Mouse (Mus musculus) intestine, postnatal 0 days (tissue): ENCODE data around the gene Rnf38. TPM values are rescaled to one million over a fixed set of nuclear protein-coding genes. Genes with fewer than 3 reads are reported as not detected.

Source experiments
- ATAC-seq: fragments of 200-750 bp; cut with Nextera tagmentation; 2 replicates; pipeline ENCODE4 v1.8.0; 2017; ENCODE audit warnings: mild to moderate bottlenecking, moderate TSS enrichment, moderate library complexity
- H3K27ac ChIP-seq: fragments of 300-500 bp; sonication (generic); 2 replicates; pipeline ENCODE4 v1.5.1; 2014; ENCODE audit warnings: mild to moderate bottlenecking, low read depth, low read length, moderate library complexity
- H3K27me3 ChIP-seq: fragments of 300-500 bp; sonication (generic); replicated peaks from 2 replicates; pipeline ENCODE4 v1.6.1; 2014; ENCODE audit warnings: low read length, mixed read lengths; ENCODE audit not compliant: control insufficient read depth, insufficient read depth
- H3K36me3 ChIP-seq: fragments of 300-500 bp; sonication (generic); 2 replicates; pipeline ENCODE4 v1.6.1; 2014; ENCODE audit warnings: mild to moderate bottlenecking, moderate library complexity; ENCODE audit not compliant: control insufficient read depth, insufficient read depth
- H3K4me1 ChIP-seq: fragments of 300-500 bp; sonication (generic); replicated peaks from 2 replicates; pipeline ENCODE4 v1.6.1; 2014; ENCODE audit warnings: antibody characterized with exemption, low read length, mixed read lengths; ENCODE audit not compliant: control insufficient read depth, insufficient read depth
- H3K4me2 ChIP-seq: fragments of 300-500 bp; sonication (generic); replicated peaks from 2 replicates; pipeline ENCODE4 v1.6.1; 2014; ENCODE audit warnings: low read depth, mild to moderate bottlenecking, moderate library complexity
- H3K4me3 ChIP-seq: fragments of 300-500 bp; sonication (generic); 2 replicates; pipeline ENCODE4 v1.5.1; 2014; ENCODE audit warnings: low read depth, low read length
- H3K9ac ChIP-seq: fragments of 300-500 bp; sonication (generic); 2 replicates; pipeline ENCODE4 v1.6.1; 2014; ENCODE audit warnings: mild to moderate bottlenecking, low read depth, low read length
- H3K9me3 ChIP-seq: fragments of 300-500 bp; sonication (generic); 2 replicates; pipeline ENCODE4 v1.6.1; 2016; ENCODE audit warnings: mixed run types; ENCODE audit not compliant: control insufficient read depth
- CTCF ChIP-seq: sonication (generic); IDR thresholded peaks from 2 replicates; pipeline ENCODE4 v1.5.1; 2016; ENCODE audit warnings: low read depth, mild to moderate bottlenecking, control low read depth, antibody characterized with exemption, moderate library complexity
- WGBS: fragments of 180-500 bp; shearing (Covaris S2); extraction: QIAGEN DNeasy Blood & Tissue Kit; methylation state at CpG from one replicate; pipeline ENCODE4 v1.1.7; 2014; 5-methylcytosine and 5-hydroxymethylcytosine counted together
- polyA plus RNA-seq: library from polyadenylated mRNA; unstranded; fragments of >200 nt; fragmentation: Nextera tagmentation; extraction: Ambion mirVana; gene quantifications from 2 replicates; pipeline ENCODE4 v1.2.1, GENCODE M21; 2015

Rnf38 gene
- polyA plus RNA-seq, 1 experiment from 2014 or later = 6.0 TPM

- no peak for ATAC-seq
- H3K36me3 ChIP-seq = no peaks in the 10 kb centered on the region
- 4% methylated on average over 8 of the region's 10 CpGs for WGBS
- 0 out of 2 replicates have a peak overlapping the region, but pooled peaks have one; percentile 2 for H3K4me3 ChIP-seq
- no peak overlapping the region for H3K27ac ChIP-seq
- 0 out of 2 replicates have a peak, but pooled peaks cover 11% of the 10 kb centered on the region for H3K27me3 ChIP-seq
- no peaks in the 10 kb centered on the region for H3K9me3 ChIP-seq
- no peak overlapping the region for H3K9ac ChIP-seq
- H3K4me2 ChIP-seq = no peak overlapping the region
- TF ChIP-seq CTCF = no peak
- no peaks in the 10 kb centered on the region for H3K4me1 ChIP-seq
Measured at GRCm38 (mm10) chr4:44249705-44250104, 16.1 kb upstream of the Rnf38 start.

DNA sequence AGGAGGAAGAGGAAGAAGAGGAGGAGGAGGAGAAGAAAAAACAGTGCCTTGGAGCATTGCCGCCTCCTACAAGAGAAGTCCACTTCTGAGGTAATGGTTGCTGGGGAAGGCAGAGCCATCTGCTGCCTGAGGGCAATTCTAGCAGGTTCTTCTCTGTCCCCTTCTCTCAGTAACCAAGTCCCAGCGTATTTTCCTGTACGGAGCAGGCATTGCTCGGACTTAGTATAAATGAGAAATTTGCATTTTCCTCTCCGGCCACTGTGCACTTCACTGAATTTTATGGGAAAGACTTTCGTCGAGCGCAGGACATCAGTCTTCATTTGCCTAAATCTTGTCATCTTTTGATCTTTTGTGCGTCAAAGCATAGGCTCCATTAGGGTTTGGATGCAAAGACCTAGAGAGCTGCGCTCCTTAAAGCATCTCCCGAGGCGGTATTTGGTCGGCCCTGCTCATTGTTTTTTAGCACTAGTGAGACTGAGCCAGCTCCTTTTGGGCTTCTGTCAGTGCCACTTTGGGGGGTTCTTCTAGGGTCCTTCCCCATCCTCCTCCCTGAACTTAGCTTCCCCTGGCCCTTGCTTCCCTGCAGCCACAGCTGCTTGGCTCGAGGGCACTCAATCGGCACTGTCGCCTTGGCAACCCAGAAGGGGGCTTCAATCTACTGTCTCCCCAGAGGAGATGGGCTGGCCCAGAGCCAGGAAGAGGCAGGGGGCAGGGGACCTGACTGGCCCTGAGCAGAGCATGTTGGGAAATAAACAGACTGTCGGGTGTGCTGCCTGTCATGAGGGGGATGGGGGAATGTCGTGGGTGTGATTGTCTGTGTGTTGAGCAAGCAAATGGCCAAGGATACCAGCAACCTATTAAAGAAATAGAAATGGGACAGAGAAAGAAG lies 13.7 kb upstream of the Rnf38 start:
- 25% methylated on average over 18 of the region's 18 CpGs for WGBS
- H3K4me2 ChIP-seq = no peak overlapping the region

GRCm38 (mm10) chr4:44246285-44246684 lies 12.7 kb upstream of the Rnf38 start:
- no peak for ATAC-seq
- H3K4me1 ChIP-seq = no peaks in the 10 kb centered on the region
- H3K36me3 ChIP-seq = no peaks in the 10 kb centered on the region
- H3K27me3 ChIP-seq = 0 out of 2 replicates have a peak, but pooled peaks cover 3% of the 10 kb centered on the region
- no peak overlapping the region for H3K4me3 ChIP-seq
- no peak overlapping the region for H3K27ac ChIP-seq
- H3K9ac ChIP-seq = no peak overlapping the region
- 80% methylated on average over 4 of the region's 4 CpGs for WGBS
- no peak overlapping the region for H3K4me2 ChIP-seq
- no peaks in the 10 kb centered on the region for H3K9me3 ChIP-seq
- TF ChIP-seq CTCF = no peak

More for the DNA sequence above, 13.7 kb upstream of the Rnf38 start:
- Histone ChIP-seq H3K27me3 (0 out of 2 replicates have a peak, but pooled peaks cover 8% of the 10 kb centered on the region), H3K9me3 (no peaks in the 10 kb centered on the region), H3K4me3 (no peak overlapping the region), H3K4me1 (no peaks in the 10 kb centered on the region), H3K36me3 (no peaks in the 10 kb centered on the region), H3K27ac (no peak overlapping the region), H3K9ac (no peak overlapping the region)
- ATAC-seq = no peak
- no peak for TF ChIP-seq CTCF

- 72% methylated on average over 4 of the region's 4 CpGs for WGBS
- Histone ChIP-seq H3K27ac (no peak overlapping the region), H3K9ac (no peak overlapping the region), H3K9me3 (no peaks in the 10 kb centered on the region), H3K4me2 (no peak overlapping the region), H3K4me3 (no peak overlapping the region), H3K27me3 (no peaks in the 10 kb centered on the region), H3K36me3 (no peaks in the 10 kb centered on the region), H3K4me1 (no peaks in the 10 kb centered on the region)
- TF ChIP-seq CTCF = no peak
- ATAC-seq = no peak
Measured at GRCm38 (mm10) chr4:44241638-44242037, 8.0 kb upstream of the Rnf38 start.

DNA sequence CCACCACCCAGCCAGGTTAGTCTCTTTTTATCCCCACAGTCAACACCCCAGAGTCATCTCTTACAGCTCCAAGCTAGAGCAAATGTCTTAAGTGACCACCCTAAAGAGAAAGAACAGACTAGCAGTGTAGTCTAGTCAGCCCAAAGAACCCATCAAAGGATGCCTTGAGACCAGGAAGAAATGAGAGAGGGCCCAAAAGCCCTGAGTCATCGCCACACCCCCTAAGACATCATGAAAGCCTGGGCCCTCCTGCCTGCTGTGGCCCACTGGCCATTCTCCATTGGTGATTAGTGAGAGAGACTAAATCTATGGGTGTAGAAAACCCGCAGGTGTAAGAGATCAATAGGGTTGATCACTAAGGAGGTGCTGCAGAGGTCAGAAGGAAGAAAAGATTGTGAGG lies 2.4 kb upstream of the Rnf38 start:
- no peaks in the 10 kb centered on the region for H3K36me3 ChIP-seq
- ATAC-seq = no peak
- H3K4me2 ChIP-seq = no peak overlapping the region
- WGBS = 85% methylated on average over 2 of the region's 2 CpGs
- H3K9ac ChIP-seq = no peak overlapping the region
- no peak for TF ChIP-seq CTCF
- H3K27ac ChIP-seq = no peak overlapping the region
- H3K9me3 ChIP-seq = no peaks in the 10 kb centered on the region
- H3K4me1 ChIP-seq = 0 out of 2 replicates have a peak, but pooled peaks cover 4% of the 10 kb centered on the region
- no peaks in the 10 kb centered on the region for H3K27me3 ChIP-seq
- H3K4me3 ChIP-seq = no peak overlapping the region

DNA sequence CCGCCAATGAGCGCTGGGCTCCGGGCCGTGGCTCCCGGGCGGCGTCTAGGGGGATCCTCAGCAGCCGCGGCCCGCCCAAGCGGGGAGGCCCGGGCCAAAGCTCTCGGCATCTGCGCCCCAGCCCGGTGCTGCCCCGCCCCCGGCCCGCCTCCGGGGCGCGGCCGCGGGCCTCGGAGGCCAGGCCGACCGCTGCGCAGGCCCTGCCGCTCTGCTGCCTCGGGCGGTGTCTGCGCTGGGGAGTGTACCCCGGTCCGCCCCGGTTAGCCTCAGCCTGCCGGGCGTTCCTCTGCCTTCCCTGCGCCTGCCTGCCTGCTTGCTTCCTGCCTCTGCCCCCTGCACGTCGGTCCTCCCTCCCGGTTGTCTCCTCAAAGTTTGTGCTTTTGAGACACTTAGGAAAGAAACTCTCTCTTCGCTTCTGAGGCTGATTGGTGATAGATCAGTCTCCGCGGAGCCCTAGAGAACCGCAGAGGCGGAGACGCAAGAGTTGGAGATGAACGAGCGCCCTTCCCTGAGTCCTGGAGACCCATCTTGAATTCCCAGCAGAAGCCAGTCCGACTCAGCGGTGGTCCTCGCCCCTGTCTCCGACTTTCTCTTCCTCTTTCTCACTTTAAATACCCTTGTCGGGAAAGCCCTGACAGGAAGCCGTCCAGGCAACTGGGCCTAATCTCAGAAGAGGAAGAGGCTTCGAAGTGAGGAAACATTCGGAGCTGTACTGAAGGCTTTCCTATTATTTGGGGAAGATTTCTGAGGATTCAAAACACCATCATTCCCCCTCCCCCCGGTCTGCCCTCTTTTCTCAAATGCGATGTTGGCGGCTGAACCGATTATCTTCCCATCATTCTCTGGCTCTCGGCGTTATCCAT lies 646 bp upstream of the Rnf38 start:
- 2% methylated on average over 41 of the region's 62 CpGs for WGBS
- Histone ChIP-seq H3K4me2 (peak overlapping the region; percentile 92), H3K27me3 (no peaks in the 10 kb centered on the region), H3K36me3 (no peaks in the 10 kb centered on the region), H3K27ac (peak overlapping the region; percentile 90), H3K4me3 (peak overlapping the region; percentile 84), H3K9me3 (no peaks in the 10 kb centered on the region), H3K4me1 (peaks cover 4% of the 10 kb centered on the region; the same call in 1 of the 2 replicates), H3K9ac (peak overlapping the region; percentile 89)
- TF ChIP-seq CTCF = no peak
- ATAC-seq = peak; percentile 99
